8 mouse cellular contexts compared by ENCODE assay signal in genomic region chr9:54734639-54735252, GRCm38 (mm10). TPM values are rescaled to one million over a fixed set of nuclear protein-coding genes. Genes with fewer than 3 reads are reported as not detected.
DNase-seq lines count a peak whose midpoint lies in the region; ATAC-seq and TF ChIP-seq lines count a peak whose summit lies in the region.

No protein-coding gene starts in this region.

- H3K27me3 ChIP-seq in kidney, postnatal 0 days (ENCODE audit: insufficient read depth, low read length) = no peaks in the 10 kb centered on the region
- no peaks in the 10 kb centered on the region for H3K27me3 ChIP-seq in embryonic facial prominence, embryonic 10.5 days (replicated peaks; ENCODE audit: low read depth, poor library complexity, severe bottlenecking)
- no peaks in the 10 kb centered on the region for H3K27me3 ChIP-seq in hindbrain, embryonic 16.5 days (replicated peaks; ENCODE audit: control insufficient read depth, insufficient read depth, low read length)
- H3K27me3 ChIP-seq in midbrain, postnatal 0 days (ENCODE audit: insufficient read depth, low read length) = no peaks in the 10 kb centered on the region

- H3K4me1 ChIP-seq in kidney, postnatal 0 days (replicated peaks; ENCODE audit: insufficient read depth, low read length) = no peaks in the 10 kb centered on the region; the same call in 1 of the 2 replicates
- H3K4me1 ChIP-seq in embryonic facial prominence, embryonic 10.5 days = peaks cover 41% of the 10 kb centered on the region
- H3K4me1 ChIP-seq in hindbrain, embryonic 16.5 days (ENCODE audit: control insufficient read depth, insufficient read depth, low read depth, low read length) = peaks cover 12% of the 10 kb centered on the region
- peaks cover 9% of the 10 kb centered on the region for H3K4me1 ChIP-seq in midbrain, postnatal 0 days (ENCODE audit: insufficient read depth, low read length)

- H3K27ac ChIP-seq in kidney, postnatal 0 days = no peak overlapping the region
- peak overlapping the region; percentile 85 for H3K27ac ChIP-seq in embryonic facial prominence, embryonic 10.5 days (replicated peaks)
- H3K27ac ChIP-seq in hindbrain, embryonic 16.5 days (ENCODE audit: low read depth, low read length) = peak overlapping the region; percentile 36; the same call in 1 of the 2 replicates
- no peak overlapping the region for H3K27ac ChIP-seq in midbrain, postnatal 0 days (ENCODE audit: low read depth, low read length)

- DNase-seq in kidney, postnatal 0 days (ENCODE audit: low spot score) = no peak
- DNase-seq in kidney, adult 18-20 months = no peak
- no peak for DNase-seq in embryonic facial prominence, embryonic 10.5 days (ENCODE audit: low spot score)
- no peak for DNase-seq in midbrain, postnatal 0 days (ENCODE audit: low spot score)
- DNase-seq in embryo, embryonic 10.5 days (ENCODE audit: low spot score) = no peak
- DNase-seq in ovary, postnatal 14 days (ENCODE audit: low spot score) = no peak
- no peak for DNase-seq in frontal cortex, adult 2 months (ENCODE audit: extremely low spot score in 1 of 2, low spot score in 1 of 2)

- 19% methylated on average over 11 of the region's 11 CpGs for WGBS in kidney, postnatal 0 days
- WGBS in embryonic facial prominence, embryonic 10.5 days = 25% methylated on average over 11 of the region's 11 CpGs
- WGBS in hindbrain, embryonic 16.5 days = 24% methylated on average over 11 of the region's 11 CpGs
- WGBS in midbrain, postnatal 0 days = 20% methylated on average over 11 of the region's 11 CpGs

- H3K4me3 ChIP-seq in kidney, postnatal 0 days (replicated peaks; ENCODE audit: low read depth, low read length) = peak overlapping the region; percentile 60
- peak overlapping the region; percentile 73 for H3K4me3 ChIP-seq in embryonic facial prominence, embryonic 10.5 days
- H3K4me3 ChIP-seq in hindbrain, embryonic 16.5 days (ENCODE audit: low read length) = peak overlapping the region; percentile 63
- peak overlapping the region; percentile 75 for H3K4me3 ChIP-seq in midbrain, postnatal 0 days (ENCODE audit: low read depth, low read length)

- H3K4me2 ChIP-seq in kidney, postnatal 0 days (ENCODE audit: low read length) = peak overlapping the region; percentile 53
- H3K4me2 ChIP-seq in hindbrain, embryonic 16.5 days (ENCODE audit: low read length) = peak overlapping the region; percentile 77
- H3K4me2 ChIP-seq in midbrain, postnatal 0 days (ENCODE audit: low read depth, low read length, poor library complexity, severe bottlenecking) = peak overlapping the region; percentile 80

- TF ChIP-seq CTCF in kidney, postnatal 0 days (IDR thresholded peaks at IDR 0.05; ENCODE audit: low read depth) = no peak
- no peak for TF ChIP-seq CTCF in midbrain, postnatal 0 days (IDR thresholded peaks at IDR 0.05)

- ATAC-seq in kidney, postnatal 0 days (replicated peaks; ENCODE audit: low FRiP score, low read depth) = no peak
- no peak for ATAC-seq in hindbrain, embryonic 16.5 days
- no peak for ATAC-seq in midbrain, postnatal 0 days (ENCODE audit: low FRiP score)

- H3K9me3 ChIP-seq in kidney, postnatal 0 days (replicated peaks; ENCODE audit: low read length) = no peaks in the 10 kb centered on the region
- H3K9me3 ChIP-seq in embryonic facial prominence, embryonic 10.5 days = no peaks in the 10 kb centered on the region
- no peaks in the 10 kb centered on the region for H3K9me3 ChIP-seq in hindbrain, embryonic 16.5 days (ENCODE audit: control insufficient read depth, low read length)
- H3K9me3 ChIP-seq in midbrain, postnatal 0 days (ENCODE audit: low read length) = no peaks in the 10 kb centered on the region

- no peak overlapping the region for H3K9ac ChIP-seq in kidney, postnatal 0 days (ENCODE audit: low read depth, low read length)
- peak overlapping the region; percentile 77 for H3K9ac ChIP-seq in hindbrain, embryonic 16.5 days (ENCODE audit: low read depth, low read length)
- peak overlapping the region; percentile 69; the same call in 1 of the 2 replicates for H3K9ac ChIP-seq in midbrain, postnatal 0 days (replicated peaks; ENCODE audit: low read length, poor library complexity, severe bottlenecking)

- H3K36me3 ChIP-seq in kidney, postnatal 0 days (ENCODE audit: insufficient read depth, low read length) = no peaks in the 10 kb centered on the region
- peaks cover 9% of the 10 kb centered on the region for H3K36me3 ChIP-seq in embryonic facial prominence, embryonic 10.5 days (replicated peaks)
- H3K36me3 ChIP-seq in hindbrain, embryonic 16.5 days (ENCODE audit: control insufficient read depth, insufficient read depth, low read length) = no peaks in the 10 kb centered on the region
- H3K36me3 ChIP-seq in midbrain, postnatal 0 days (ENCODE audit: insufficient read depth, low read length) = no peaks in the 10 kb centered on the region

RNA-seq across cellular contexts. Expression of gene Wdr61, which starts 0.4 kb away (rescaled TPM):
- polyA plus RNA-seq in kidney, postnatal 0 days (2015; fragmentation: Nextera tagmentation; extraction: Ambion mirVana) = 155 and 166 TPM in 2 replicates
- polyA plus RNA-seq in embryonic facial prominence, embryonic 10.5 days (2016; fragmentation: Nextera tagmentation; extraction: Ambion mirVana) = 182 and 188 TPM in 2 replicates
- polyA plus RNA-seq in hindbrain, embryonic 16.5 days (2015; fragmentation: Nextera tagmentation; extraction: Ambion mirVana) = 90.1 and 93.3 TPM in 2 replicates
- total RNA-seq in midbrain, postnatal 0 days (2014; rRNA removed) = 43.7 and 47.3 TPM in 2 replicates
- polyA plus RNA-seq in midbrain, postnatal 0 days (2015; fragmentation: Nextera tagmentation; extraction: Ambion mirVana) = 83.9 and 86.3 TPM in 2 replicates
- 63.2 and 66.1 TPM in 2 replicates for polyA plus RNA-seq in frontal cortex, adult 2 months (2012; rRNA removed)

RNA-seq across cellular contexts. Expression of gene Crabp1, which starts 29.8 kb away (rescaled TPM):
- 14.3 and 18.0 TPM in 2 replicates for polyA plus RNA-seq in kidney, postnatal 0 days (2015; fragmentation: Nextera tagmentation; extraction: Ambion mirVana)
- 1,341 and 1,562 TPM in 2 replicates for polyA plus RNA-seq in embryonic facial prominence, embryonic 10.5 days (2016; fragmentation: Nextera tagmentation; extraction: Ambion mirVana)
- 225 and 236 TPM in 2 replicates for polyA plus RNA-seq in hindbrain, embryonic 16.5 days (2015; fragmentation: Nextera tagmentation; extraction: Ambion mirVana)
- total RNA-seq in midbrain, postnatal 0 days (2014; rRNA removed) = 18.4 and 20.4 TPM in 2 replicates
- polyA plus RNA-seq in midbrain, postnatal 0 days (2015; fragmentation: Nextera tagmentation; extraction: Ambion mirVana) = 26.3 and 33.1 TPM in 2 replicates
- 10.8 and 16.7 TPM in 2 replicates for polyA plus RNA-seq in frontal cortex, adult 2 months (2012; rRNA removed)

RNA-seq across cellular contexts. Expression of gene Dnaja4, which starts 36.1 kb away (rescaled TPM):
- polyA plus RNA-seq in kidney, postnatal 0 days (2015; fragmentation: Nextera tagmentation; extraction: Ambion mirVana) = 2.9 and 3.2 TPM in 2 replicates
- polyA plus RNA-seq in embryonic facial prominence, embryonic 10.5 days (2016; fragmentation: Nextera tagmentation; extraction: Ambion mirVana) = 3.2 and 3.5 TPM in 2 replicates
- 9.1 and 10.0 TPM in 2 replicates for polyA plus RNA-seq in hindbrain, embryonic 16.5 days (2015; fragmentation: Nextera tagmentation; extraction: Ambion mirVana)
- 5.4 and 7.7 TPM in 2 replicates for total RNA-seq in midbrain, postnatal 0 days (2014; rRNA removed)
- 6.7 and 8.0 TPM in 2 replicates for polyA plus RNA-seq in midbrain, postnatal 0 days (2015; fragmentation: Nextera tagmentation; extraction: Ambion mirVana)
- polyA plus RNA-seq in frontal cortex, adult 2 months (2012; rRNA removed) = 46.2 and 46.6 TPM in 2 replicates

Comparison
In these comparisons a context has a peak if more than half of its experiments do, and no peak if none do; other contexts are left out.
1. H3K27ac ChIP-seq: peak in embryonic facial prominence, embryonic 10.5 days (single experiment) and hindbrain, embryonic 16.5 days (single experiment); none in kidney, postnatal 0 days (single experiment) and midbrain, postnatal 0 days (single experiment).
2. Peak in every context shown above with its lines, with median percentiles within 50 percentile points of each other: H3K4me2 ChIP-seq and H3K4me3 ChIP-seq.